Mouse (Mus musculus): Measurements from ENCODE around the gene Tdrkh.

Gene Tdrkh

DNA sequence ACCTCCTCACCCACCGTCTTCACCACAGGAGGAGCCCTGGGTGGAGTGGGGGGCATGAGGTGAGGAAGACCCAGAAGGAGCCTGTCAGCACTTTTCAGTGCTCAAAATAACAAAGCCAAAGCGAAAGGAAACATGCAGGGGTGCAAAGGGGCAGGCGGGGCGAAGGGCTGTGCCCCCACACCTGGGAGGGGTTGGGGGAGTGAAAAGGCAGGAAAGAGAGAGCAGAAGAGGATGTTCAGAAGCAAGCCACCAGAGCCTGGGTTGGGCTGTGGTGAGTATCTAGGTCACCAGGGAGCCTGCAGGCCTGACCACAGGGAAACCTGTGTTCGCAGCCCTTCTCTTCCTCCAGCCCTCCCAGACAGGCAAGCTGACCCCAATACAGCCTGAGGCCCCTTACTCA is 25.0 kb upstream of the Tdrkh start:
- in situ Hi-C loops (cut with MseI, MboI), result no loop called here

DNA sequence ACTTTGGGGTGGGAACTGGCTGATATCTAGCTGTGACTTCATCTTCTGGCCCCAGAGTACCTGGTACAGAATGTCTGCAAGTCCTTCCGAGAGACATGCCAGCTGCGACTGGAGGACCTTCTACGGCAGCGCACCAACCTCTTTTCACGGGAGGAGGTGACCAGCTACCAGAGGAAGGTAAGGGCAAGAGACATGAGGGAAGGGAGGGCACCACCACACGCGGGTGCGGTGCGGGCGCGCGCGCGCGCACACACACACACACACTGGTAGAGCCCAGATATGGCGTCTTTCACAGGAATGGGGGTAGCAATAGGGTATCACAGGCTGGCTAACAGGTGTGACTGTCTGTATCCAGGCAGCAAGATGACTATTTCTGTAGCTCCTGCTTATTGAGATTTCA is 23.7 kb upstream of the Tdrkh start:
- in situ Hi-C loops (cut with MseI, MboI), result no loop called here

DNA sequence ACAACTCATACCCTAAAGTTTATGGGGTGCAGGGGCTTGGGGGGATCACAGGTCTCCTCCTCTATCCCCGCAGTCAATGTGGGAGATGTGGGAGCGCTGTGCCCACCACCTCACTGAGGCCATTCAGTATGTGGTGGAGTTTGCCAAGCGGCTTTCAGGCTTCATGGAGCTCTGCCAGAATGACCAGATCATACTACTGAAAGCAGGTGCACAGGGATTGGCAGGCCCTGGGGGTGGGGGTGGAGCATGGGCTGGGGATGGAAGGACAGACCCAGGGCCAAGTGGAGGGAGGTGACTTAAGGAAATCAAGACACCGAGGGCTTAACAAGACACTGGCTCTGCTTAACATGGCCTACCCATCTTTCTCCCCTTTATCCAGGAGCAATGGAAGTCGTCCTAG is 22.1 kb upstream of the Tdrkh start:
- in situ Hi-C loops (cut with MseI, MboI), result no loop called here

DNA sequence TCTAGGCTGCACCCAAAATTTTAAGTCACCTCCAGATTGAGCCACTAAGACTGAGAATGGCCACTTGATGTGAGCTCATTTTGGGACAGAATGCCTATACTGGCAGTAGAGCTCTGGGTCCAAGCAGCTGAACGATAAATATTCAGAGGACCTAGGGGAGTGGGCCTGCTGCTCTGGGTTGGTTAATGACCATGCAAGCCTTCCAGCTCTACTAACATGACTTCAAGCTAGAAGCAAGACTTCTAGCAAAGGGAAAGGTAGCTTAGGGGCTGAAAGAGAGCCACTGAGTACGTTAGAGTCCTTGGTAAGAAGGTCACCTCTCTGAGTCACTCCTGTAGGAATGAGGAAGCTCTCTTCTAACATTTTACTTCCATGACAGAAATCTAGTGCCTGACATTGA is 20.9 kb upstream of the Tdrkh start:
- in situ Hi-C loops (cut with MseI, MboI), result no loop called here

DNA sequence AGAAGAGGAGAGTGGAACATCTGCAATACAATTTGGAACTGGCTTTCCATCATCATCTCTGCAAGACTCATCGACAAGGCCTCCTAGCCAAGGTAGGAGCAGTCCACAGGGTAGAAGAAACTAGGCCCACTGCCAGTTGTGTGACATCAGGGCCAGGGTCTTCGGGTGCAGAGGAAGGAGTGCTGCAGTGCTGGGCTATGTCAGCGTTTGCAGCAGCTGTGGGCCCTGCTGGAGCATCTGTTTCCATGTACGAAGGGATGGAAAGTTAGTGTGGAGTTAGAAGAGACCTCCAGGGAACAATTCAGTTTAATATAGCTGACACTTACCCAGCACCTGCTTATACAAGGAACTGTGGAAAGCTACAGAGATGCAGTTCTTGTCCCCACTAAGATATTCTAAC is 20.0 kb upstream of the Tdrkh start:
- in situ Hi-C loops (cut with MseI, MboI), result no loop called here

DNA sequence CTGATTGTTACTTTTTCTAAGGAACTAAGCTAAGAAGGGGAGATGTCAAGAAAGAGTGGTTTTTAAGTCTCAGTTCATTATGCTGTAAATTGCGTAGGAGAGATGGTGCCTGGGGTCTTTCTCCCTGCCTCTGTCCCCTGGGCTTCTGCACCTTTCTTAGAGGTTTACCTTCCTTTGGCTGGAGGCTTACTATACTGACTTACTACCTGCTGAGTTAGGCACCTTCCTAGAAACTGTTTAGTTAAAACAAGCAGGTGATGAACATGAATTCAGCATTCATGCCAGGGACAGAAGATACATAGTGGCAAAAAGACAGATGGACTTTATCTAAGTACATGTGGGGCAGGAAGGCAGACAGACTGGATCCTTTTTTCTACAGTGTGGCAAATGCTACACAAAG is 16.7 kb upstream of the Tdrkh start:
- in situ Hi-C loops (cut with MseI, MboI), result no loop called here

DNA sequence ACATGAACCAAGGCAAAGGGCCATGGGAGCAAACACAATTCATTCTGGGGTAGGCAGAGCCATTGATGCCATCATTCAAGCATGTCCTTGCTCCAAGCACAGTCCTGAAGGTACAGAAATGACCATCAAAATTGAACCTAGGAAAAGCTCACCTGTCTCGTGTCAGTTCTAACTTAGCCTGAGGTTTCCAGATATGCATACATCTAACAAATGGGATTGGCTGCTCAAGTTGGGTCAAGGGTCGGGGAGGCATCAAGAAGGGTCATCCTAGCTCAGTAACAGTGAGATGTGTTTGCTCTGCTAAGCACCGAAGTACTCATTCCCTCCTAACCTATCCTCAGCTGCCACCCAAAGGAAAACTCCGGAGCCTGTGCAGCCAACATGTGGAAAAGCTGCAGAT is 16.2 kb upstream of the Tdrkh start:
- in situ Hi-C loops (cut with MseI, MboI), result no loop called here

DNA sequence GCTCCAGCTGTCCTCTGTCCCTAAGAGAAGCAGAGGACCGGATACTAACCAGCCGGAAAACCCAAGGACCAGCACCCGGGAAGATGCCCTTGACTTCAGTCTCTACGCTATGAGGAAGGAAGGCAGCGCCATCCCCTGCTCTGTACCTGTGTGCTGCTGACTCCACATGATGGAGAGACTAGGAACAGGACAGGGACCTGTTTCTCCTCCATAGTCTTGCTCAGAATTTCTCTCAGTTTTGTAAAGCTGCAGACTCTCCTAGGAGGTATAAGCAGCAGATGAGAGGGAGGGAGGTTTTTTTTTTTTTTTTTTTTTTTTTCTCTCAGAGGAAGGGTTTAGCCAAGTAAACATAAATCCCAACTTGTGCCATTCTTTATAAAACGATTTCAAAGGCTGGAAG is 14.9 kb upstream of the Tdrkh start, which contains the start of gene Lingo4:
Lingo4 (plus strand) TSS at position 301 of the 400 bp plus-strand sequence.
- in situ Hi-C loops (cut with MseI, MboI), result no loop called here

DNA sequence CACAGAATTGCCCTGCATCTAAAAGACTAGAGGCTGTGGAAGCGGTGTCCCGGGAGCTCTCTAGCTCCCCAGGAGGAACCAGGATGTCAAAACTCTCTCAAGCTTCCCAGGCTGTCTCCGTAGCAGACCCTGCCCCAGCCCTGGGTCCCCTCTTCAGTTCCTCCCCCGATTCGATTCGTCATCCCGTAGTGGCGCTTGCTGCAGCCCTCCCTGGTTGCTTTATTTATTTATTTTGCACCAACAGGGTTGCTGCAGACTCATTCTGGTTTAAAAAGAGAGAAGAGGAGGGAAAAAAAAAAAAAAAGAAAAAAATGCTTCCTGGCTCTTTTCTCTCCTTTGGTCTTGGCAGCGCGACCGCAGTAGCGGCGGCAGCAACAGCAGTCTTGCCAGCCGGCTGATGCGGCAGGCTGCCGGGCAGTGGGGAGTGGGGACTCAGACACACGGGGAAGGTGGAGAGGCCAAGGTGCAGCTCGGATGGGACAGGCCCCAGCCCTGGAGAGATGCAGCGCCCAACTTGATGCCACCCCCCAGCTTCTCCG is 14.1 kb upstream of the Tdrkh start:
- in situ Hi-C loops (cut with MseI, MboI), result no loop called here

DNA sequence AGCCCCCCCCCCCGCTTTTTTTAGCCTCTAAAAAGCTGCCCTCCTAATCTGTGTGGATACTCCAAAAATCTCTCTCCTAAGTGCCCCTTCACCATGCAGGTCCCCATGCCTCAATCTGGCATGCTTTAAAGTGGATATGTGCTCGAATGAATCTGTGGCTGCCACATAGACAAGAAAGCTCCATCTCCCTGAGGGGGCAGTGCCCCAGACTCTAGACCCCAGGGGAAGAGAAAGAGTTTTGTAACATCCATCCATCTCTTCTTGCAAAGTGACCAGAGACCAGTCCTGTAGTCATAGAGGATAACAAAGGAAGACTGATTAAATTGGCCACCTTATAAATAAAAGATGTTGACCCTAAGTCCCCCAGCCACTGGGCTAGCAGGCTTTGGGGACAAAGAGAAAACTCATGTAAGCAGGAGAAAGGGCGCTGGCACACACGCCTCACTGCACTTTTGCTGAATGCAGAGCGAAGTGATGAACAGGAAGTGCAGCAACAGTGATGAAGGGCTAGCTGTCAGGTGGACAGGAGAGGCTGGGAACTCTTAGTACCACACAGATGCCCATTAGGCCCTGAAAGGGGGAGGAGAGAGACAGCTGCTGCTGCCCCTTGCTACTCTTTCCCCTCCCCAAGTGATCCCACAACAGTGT is 13.3 kb upstream of the Tdrkh start:
- in situ Hi-C loops (cut with MseI, MboI), result no loop called here

DNA sequence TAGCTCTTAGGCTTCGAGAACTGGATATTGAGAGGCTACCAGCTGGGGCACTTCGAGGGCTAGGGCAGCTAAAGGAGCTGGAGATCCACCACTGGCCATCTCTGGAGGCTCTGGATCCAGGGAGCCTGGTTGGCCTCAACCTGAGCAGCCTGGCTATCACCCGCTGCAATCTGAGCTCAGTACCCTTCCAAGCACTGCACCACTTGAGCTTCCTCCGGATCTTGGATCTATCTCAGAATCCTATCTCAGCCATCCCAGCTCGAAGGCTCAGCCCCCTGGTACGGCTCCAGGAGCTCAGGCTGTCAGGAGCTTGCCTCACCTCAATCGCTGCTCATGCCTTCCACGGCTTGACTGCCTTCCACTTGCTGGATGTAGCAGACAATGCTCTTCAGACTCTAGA is 10.6 kb upstream of the Tdrkh start:
- in situ Hi-C loops (cut with MseI, MboI), result no loop called here

DNA sequence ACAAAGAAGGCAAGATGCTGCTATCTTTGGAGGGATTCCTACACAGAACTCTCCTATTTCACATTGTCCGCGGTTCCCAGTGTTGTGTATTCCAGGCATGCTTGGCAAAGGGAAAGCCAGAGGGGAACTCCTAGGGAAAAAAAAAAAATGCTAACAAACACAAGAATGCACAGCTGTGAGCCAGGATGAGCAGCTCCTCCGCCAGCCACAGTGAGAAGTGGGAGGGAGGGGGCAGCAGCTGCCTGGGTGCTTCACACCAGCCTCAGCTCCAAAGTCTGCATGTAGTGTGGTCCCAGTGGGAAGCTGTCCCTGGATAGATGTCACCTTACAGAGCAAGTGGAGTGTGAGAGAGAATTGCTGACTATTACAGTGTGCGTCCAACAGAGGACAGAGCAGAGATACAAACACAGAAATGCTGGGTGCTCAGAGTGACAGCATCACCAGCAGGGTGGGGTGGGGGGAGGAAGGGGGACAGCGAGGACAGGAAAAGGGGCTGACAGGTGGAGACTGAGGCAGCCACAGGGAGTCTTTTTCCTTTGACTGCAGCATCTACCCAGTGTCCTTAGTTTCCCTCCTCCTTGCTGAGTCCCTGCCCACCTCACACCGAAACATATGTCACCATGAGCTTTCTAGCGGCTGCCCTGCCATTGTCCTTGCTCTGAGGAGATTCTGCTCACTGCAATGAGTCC is 8.6 kb upstream of the Tdrkh start:
- in situ Hi-C loops (cut with MseI, MboI), result no loop called here

DNA sequence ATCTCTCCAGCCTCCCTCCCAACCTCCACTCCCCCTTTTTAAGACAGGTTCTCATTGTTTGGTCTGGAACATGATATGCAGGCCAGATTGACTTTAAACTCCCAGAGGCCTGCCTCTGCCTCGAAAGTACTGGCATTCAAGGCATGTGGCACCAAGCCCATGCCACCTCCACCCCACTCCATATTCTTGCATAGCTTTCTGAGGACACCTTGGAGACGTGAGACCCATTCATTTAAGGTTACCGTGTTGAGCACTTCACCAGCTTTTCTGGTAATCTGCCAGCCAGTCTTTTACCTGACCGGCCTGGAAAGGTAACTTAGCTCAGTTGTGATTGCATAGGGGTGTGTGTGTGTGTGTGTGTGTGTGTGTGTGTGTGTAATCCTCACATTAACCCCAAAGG is 7.5 kb upstream of the Tdrkh start:
- in situ Hi-C loops (cut with MseI, MboI), result no loop called here

DNA sequence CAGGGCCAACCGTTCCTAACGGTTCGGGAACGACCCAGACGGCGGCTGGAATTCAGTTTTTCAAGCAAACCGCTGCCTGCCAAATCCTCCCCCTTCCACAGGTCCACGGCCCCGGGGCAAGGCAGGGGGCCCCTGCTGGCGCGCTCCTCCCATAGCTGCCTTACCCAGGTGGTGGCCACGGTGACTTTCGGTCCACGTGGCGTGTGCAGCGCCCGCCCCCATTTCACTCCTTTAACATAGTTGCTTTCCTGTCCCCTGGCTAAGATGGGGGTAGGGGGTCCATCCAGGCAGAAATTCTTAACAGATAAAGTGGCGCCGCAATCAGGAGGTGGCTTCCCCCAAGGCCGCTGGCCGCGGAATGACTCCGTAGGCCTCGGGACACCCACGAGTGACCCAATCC is 543 bp upstream of the Tdrkh start:
- in situ Hi-C loops (cut with MseI, MboI), result no loop called here

DNA sequence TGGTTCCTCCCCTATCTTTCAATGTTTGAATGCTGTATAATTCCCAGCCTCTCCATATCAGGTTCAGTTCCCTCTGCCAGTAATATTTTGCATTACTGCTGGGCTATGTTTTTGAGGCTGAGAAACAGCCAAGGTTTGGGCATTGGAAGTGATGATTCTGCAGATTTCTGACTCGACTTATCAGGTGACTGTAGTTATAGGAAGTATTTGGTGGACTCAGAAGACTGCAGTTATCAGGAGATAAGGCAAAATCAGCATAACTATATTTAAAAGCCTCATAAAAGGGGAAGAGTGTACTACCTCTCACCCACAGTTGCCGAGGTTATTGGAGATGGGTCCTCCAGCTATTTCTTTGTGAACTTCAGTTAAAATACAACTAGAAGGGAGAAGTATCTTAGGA is 17.9 kb downstream of the Tdrkh start:
- in situ Hi-C loops (cut with MseI, MboI), result no loop called here

DNA sequence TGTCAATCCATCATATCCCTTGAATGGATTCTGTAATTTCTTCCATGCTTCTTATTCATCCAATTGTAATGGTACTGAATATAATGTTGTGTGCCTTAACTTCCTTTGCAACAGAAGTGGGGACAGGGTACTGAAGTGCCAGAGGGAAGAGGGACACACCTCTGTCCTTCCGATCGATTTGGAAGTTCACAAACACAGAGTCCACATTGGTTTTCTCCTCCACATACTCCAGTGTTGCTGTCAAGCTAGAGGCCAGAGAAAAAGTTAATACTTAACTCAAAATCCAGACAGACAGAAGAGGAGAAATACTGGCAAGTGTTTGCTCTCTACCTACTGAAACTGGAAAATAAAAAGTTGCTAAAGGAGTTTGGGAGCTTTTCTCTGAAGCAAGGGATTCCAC is 21.2 kb downstream of the Tdrkh start:
- in situ Hi-C loops (cut with MseI, MboI), result no loop called here

DNA sequence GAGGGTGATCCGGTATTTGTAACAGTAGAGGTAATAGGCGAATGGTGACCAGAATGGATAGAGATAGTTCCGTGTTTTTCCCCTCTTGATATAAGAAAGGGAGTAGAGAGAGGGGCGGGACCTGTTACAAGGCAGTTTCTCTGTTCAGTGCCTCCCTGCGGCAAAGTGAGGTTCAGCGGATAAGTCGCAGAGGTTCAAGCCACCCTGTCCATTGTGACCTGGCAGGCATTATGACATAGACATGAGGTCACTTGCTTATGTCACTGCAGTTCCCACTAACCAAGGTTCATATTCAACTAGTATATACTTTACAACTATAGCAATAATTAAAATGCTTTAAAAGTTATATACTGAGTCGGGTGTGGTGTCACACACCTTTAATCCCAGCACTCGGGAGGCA is 23.3 kb downstream of the Tdrkh start:
- in situ Hi-C loops (cut with MseI, MboI), result no loop called here

DNA sequence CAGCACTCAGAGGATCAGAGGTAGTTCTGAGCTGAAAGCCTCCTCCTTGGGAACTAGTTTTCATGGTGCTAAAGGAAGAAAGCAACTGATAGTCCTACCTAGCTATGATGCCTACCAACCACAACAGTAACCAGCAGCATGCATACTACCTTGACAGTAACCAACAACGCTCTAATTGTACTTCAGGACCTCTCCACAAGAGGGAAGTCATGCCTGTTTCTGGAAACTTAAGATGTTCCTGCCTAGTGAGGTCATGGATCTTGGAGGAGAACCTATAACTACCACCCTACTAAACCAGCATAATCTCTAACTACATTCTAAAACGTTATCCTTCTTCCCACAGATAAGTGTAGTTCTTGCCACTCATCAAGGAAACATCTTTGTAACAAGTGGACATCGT is 28.1 kb downstream of the Tdrkh start:
- in situ Hi-C loops (cut with MseI, MboI), result no loop called here

DNA sequence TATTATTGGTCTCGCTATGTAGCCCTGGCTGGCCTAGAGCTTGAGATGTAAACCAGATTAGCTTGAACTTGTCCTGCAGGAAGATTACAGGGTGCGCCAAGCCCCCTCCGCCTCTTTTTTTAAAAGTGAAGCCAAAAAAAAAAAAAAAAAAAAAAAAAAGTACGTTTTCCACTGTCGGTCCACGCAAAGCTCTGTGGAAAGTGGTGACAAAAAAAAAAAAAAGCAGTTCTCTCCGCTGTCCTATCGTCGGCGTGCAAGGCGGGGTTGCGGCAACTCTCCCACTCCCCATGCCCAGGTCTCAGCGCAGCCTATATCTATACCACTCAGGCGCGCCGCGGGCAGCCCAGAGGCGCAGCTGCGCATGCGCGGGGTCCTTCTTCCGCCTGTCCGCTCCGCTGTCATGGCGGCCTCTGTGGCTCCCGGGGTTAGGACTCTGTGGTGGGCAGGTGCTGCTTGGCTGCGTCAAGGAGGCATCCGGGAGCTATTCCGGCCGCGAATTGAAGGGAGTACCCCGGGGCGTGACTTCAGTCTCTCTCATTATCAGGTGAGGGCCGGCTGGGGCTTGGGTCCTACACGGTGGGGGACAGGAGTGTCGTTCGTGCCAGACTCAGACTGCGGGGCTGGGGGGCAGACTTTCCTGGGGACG is 30.0 kb downstream of the Tdrkh start, which contains the start of gene Mrpl9:
Mrpl9 (plus strand) TSS at position 368 of the 646 bp plus-strand sequence.
- in situ Hi-C loops (cut with MseI, MboI), result no loop called here

DNA sequence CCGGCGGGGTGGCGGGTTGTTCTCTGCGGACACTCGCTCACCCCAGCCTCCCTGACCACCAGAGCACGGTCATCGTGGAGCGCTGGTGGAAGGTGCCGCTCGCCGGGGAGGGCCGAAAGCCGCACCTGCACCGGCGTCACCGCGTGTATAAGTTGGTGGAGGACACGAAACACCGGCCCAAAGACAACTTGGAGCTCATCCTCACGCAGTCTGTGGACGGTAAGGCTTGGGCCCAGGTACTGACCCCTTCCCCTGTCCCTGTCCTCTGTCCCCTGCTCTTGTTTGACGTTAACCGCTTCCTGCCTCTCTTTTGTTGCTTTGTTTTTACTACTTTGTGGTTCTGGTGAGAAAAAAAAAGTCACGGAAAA is 30.5 kb downstream of the Tdrkh start, which contains the start of gene Oaz3:
Oaz3 (minus strand) TSS at position 319 of the 368 bp plus-strand sequence.
- in situ Hi-C loops (cut with MseI, MboI), result no loop called here

DNA sequence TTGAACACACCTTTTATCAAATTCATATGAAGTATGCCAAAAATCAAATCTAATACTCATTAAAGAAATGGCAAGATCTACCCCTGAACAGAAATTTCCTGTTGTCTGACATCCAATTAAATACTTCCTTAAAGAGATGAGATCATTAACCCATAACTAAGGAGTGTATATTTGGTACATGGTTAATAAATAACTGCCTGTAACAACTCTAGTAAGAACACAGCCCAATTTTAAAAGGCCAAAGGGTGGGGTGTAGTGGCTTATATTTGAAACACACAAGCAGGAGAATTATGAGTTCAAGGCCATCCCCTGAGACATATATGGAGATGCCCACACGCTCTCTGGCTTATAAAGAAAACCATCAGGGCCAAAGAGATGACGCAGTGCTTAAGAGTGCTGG is 36.3 kb downstream of the Tdrkh start:
- in situ Hi-C loops (cut with MseI, MboI), result no loop called here

DNA sequence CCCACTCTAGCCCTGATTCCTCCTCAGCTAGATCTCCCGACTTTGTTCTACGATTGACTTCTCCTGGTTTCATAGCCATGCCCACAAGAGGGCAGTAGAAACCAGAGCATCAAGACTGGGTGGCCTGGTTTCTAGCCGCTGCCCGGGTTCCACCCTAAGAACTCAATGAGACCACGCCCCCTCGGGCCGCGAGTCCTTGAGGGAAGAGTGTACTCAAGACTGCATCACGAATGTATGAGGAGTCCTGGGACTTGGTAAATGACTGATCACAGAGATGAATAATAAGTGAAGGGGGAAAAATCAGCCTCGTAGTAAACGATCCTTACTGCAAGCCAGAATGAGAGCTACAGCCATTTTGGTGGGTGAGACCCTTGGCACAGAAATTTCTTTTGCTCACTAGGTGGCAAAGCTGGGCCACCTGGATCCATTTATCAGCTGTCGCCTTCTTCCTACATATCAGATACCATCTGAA is 43.5 kb downstream of the Tdrkh start:
- in situ Hi-C loops (cut with MseI, MboI), result loop anchor here in 1 of 2 experiments (5.0 kb wide), 1 partner anchor 56 kb away; no protein-coding TSS in a partner anchor
